Mouse (Mus musculus): ENCODE data around the gene Klrb1b. TPM values are rescaled to one million over a fixed set of nuclear protein-coding genes. Genes with fewer than 3 reads are reported as not detected.
A peak's percentile ranks its signal among the peaks of the same experiment; 100 is the strongest.

The Klrb1b gene
- not detected for total RNA-seq (2021)
- long read RNA-seq, experiment 1 = 0 reads
- long read RNA-seq, experiment 2 = 0 reads

GRCm38 (mm10) chr6:128826132-128826531 is at the start of gene Klrb1b, which contains the start of gene Gm44511:
Gene Klrb1b (minus strand): TSS chr6:128826331.
Gene Gm44511 (minus strand): TSS chr6:128826315.
- DNase-seq = no peak

- DNase-seq = no peak
Observed at GRCm38 (mm10) chr6:128871910-128872610, 45.9 kb upstream of the Klrb1b start.

GRCm38 (mm10) chr6:128868861-128869260 is 42.7 kb upstream of the Klrb1b start:
- DNase-seq = no peak

- no peak for DNase-seq
Observed at GRCm38 (mm10) chr6:128857976-128858375, 31.8 kb upstream of the Klrb1b start.

GRCm38 (mm10) chr6:128856250-128856649 is 30.1 kb upstream of the Klrb1b start:
- peak; percentile 62 for DNase-seq

GRCm38 (mm10) chr6:128855477-128855876 is 29.3 kb upstream of the Klrb1b start:
- DNase-seq = no peak

GRCm38 (mm10) chr6:128854895-128855294 is 28.8 kb upstream of the Klrb1b start:
- no peak for DNase-seq

GRCm38 (mm10) chr6:128854024-128854820 is 28.1 kb upstream of the Klrb1b start:
- DNase-seq = peak; percentile 30

DNA sequence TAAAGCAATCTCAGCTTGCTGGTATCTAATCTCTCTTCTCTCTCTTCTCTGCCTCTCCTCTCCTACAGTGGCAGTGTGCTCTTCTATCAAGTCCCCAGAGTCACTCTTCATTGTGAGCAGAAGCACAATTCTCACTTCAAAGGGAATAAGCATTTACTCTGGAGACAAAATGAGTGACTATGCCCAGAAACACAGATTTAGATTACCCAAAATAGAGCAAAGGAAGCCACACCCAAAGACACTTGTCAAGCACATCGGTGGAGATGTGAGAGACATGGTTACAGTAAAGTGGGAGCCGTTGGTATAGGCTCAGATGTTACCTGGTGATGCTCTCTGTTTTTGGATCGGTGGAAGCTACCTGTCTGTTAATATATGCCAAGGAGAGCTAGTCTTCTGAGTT is 26.6 kb upstream of the Klrb1b start:
- DNase-seq = no peak

DNA sequence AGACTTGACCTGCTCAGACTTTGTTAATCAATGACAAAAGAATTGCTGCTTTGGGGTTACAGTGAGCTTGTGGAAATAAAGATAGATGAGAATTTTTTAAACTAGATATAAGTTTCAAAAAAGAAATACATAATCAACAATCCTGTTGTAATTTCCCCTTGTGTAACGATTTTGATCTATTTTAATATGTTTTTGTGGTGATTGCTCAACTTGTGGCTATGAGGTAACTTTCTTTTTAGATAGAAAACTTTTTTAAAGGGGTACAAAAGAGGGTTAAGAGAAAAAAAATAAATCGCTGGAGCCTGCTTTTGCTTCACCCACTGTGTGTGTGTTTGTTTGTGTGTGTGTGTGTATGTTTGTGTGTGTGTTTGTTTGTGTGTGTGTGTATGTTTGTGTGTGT is 25.0 kb upstream of the Klrb1b start:
- DNase-seq = no peak

DNA sequence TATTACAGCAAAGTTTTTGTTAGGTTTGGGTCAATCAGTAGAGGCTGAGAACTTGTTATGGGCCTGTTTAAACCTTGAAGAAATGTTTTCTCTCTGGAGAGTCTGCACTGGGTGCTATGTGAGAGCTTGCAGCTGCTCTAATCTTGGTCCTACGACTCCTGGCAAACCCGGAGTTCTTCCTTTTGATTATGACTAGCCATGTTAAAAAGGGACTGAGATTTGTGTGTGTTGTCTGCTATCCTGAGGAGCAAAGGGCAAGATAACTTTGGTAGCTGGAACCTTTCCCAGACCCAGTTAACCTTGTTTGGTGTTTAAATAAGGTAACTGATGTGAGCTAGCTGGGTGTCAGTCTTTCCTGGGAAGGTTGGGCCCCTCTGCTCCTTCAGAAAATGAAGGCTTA is 24.5 kb upstream of the Klrb1b start:
- no peak for DNase-seq

DNA sequence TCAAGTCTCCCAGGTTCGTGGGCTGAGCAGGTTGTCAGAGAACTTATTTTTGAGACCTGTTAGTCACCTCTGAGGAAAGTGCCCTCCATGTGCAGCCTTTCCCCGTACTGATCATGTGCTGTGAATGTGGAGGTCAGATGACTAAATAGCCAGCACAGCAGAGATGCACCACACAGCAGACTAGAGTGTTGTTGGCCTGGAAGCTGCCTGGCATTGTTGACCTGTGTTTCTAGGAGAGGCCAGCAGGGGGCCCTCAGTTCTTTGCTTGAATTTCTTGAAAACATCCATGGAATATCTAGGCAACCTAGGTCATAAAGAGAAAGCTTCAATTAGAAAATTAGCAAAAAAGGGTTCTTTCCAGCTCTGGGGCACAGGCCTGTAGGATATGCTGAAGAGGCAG is 23.8 kb upstream of the Klrb1b start:
- no peak for DNase-seq

GRCm38 (mm10) chr6:128847401-128847800 is 21.3 kb upstream of the Klrb1b start:
- no peak for DNase-seq

GRCm38 (mm10) chr6:128845998-128846542 is 19.9 kb upstream of the Klrb1b start:
- DNase-seq = no peak

DNA sequence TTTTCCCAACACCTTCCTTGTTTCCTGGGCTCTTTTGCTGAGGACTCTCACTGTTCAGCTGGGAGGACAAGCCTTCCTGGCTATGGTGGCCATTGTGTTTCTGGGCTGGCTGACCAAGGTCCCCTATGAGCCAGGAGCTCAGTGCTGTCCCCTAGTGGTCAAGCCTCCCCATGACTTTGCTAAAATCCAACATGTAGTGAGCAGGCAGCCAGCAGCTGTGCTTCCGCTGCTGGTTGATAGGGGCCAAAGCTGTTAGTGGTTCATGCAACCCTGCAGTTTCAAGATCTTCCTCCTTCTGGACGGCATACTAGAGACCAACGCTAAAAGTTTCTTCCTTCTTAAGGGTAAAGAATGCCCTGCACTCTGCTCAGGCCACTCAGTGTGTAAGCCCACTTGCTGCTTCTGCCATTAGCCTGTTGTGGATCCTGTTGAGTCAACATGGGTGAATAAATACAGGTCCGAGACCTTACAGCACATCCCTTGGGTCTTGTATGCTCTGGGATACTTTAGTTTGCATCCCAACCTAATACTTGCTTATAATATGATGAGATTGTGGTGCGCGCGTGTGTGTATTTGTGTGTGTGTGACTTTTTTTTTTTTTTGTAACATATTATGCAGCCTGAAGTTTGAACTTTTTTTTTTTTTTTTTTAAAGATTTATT is 19.3 kb upstream of the Klrb1b start:
- DNase-seq = peak; percentile 82

- DNase-seq = no peak
Observed at GRCm38 (mm10) chr6:128844586-128845080, 18.5 kb upstream of the Klrb1b start.

DNA sequence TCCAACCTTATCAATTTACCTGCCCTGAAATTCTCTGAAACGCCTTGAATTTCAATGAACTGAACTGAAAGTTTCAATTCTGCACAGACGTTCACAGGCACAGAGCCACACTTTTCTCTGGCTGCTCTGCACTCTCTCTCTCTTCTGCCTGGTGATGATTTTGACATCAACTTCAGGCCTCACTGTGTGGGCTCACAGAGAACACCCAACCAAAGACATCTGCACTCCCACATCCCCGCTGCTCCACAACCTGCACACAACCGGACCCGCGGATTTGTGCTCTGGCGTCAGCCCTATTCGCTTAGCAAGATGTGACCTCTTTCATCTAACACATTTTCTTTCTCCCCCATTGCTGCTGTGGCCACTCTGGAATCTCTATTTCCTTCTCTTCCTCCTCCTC is 18.0 kb upstream of the Klrb1b start:
- no peak for DNase-seq

GRCm38 (mm10) chr6:128843479-128843992 is 17.4 kb upstream of the Klrb1b start:
- peak; percentile 32 for DNase-seq

DNA sequence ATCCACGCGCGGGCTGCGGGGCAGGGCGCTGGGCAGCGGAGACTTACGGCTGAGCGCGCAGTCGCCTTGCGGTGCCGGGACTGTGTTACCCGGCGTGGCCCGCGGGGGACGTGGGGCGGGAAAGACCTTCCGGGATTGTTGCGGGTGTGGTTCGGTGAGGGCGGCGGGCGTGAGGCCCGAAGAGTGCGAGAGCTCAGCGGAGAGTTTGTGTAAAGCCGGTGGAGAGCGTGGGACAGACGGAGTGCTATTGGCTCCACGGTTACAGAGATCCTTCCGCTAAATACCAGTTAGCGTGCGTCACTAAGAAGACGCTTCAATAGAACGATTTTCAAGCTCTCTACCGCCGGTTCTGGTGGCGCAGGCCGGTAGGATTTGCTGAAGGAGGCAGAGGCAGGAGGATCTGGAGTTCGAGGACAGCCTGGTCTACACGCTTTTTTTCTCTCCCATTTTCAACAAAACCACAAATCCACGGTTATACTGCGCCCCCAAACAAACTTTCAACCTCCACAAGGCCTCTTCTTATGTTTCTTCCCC is 16.9 kb upstream of the Klrb1b start:
- DNase-seq = peak; percentile 88

DNA sequence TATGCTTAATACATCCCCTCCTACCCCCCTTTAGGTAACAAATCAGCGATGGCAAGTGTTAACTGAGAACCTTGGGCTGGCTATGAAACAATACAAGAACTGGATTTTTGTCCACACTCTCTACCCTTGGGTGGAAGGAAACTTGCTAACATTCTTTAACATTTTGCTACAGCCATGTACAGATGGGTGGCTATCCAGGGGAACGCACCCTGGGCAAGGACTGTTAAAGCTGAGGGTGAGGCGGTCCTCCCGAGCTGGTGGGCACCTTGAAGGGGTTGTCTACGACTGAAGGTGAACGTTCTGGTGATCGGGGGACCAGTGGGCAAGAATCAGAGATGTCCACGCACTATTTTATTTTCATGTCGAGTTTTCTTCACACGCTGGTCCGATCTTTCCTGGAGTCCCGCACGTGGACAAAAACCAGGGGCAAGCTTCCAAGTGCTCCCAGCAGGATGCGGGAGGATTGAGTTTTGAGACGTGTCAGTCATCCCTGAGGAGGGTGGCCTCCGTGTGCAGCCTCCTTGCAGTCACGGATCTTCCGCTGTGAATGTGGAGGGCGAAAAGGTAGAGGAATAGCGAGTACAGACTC is 16.3 kb upstream of the Klrb1b start:
- no peak for DNase-seq

DNA sequence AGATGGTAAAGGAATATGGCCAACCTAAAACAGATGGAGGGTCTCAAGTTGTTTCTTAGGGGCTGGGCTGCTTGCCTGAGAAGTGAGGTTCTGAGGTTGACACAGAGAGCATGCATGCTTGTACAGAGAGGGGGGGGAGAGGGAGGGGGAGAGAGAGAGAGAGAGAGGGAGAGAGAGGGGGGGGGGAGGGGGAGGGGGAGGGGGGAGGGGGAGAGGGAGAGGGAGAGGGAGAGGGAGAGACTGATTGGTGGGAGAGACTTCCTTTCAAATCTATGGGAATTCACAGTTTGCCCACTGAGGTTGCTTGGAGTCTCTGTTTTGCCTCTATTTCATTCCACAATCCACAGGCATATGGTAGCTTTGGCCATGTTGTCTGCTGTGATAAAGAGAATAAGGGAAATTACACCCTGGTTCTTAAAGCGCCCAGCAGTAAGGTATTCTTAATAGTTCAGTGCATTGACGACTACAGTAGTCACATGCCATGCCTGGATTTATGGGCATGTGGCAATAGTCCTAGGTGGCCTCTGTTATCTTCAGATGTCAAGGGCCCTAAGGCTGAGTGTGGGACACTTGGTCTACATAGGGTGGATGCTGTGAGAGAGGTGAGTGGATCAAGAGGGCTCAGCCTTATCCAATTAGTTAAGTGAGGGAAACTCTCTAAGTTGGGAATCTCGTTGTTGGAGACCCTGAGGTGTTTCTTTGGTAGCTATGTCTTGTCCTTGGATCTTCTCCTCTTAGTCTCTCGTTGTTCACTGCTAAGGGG is 15.4 kb upstream of the Klrb1b start:
- DNase-seq = no peak
